Mouse (Mus musculus): ENCODE results near the gene Lef1. TPM values are rescaled to one million over a fixed set of nuclear protein-coding genes. Genes with fewer than 3 reads are reported as not detected.

Lef1 gene
- polyA plus RNA-seq (2012; rRNA removed), result 0.10 and 0.17 TPM in 2 replicates

GRCm38 (mm10) chr3:131110191-131111150, at the start of gene Lef1:
TSS of gene Lef1 (plus strand) at chr3:131110471.

GRCm38 (mm10) chr3:131271559-131272373, 161.5 kb downstream of the Lef1 start, which contains the start of gene Hadh:
TSS of gene Hadh (minus strand) at chr3:131272101.

Other genes starting within 250 kb of the Lef1 start
- 74.5 and 87.4 TPM in 2 replicates for gene Hadh, start 161.6 kb downstream of the Lef1 start, polyA plus RNA-seq (2012; rRNA removed)
- 0.12 and 0.18 TPM in 2 replicates for gene Cyp2u1, start 192.8 kb downstream of the Lef1 start, polyA plus RNA-seq (2012; rRNA removed)